Mouse (Mus musculus): ENCODE measurements around the gene Krtap4-7.
"Not testable (repeated sequence)": the region's sequence is repeated elsewhere in the genome, so short reads cannot be mapped to it uniquely, and the experiment has no call there.

The Krtap4-7 gene

GRCm38 (mm10) chr11:99643635-99644139 is at the start of gene Krtap4-7:
Gene Krtap4-7, minus strand, starts transcription at chr11:99644089.
- DNase-seq (ENCODE audit: low spot score) = not testable (repeated sequence)

GRCm38 (mm10) chr11:99690463-99690862 is 46.6 kb upstream of the Krtap4-7 start, which contains the start of gene Gm14190:
Gene Gm14190, minus strand, starts transcription at chr11:99690740.
- DNase-seq (ENCODE audit: low spot score) = no peak

- not testable (repeated sequence) for DNase-seq (ENCODE audit: low spot score)
Observed at GRCm38 (mm10) chr11:99685235-99685634, 41.3 kb upstream of the Krtap4-7 start.

- DNase-seq (ENCODE audit: low spot score) = no peak
Observed at GRCm38 (mm10) chr11:99683481-99683880, 39.6 kb upstream of the Krtap4-7 start.

- no peak for DNase-seq (ENCODE audit: low spot score)
Observed at GRCm38 (mm10) chr11:99665860-99666259, 22.0 kb upstream of the Krtap4-7 start, which contains the start of gene Krtap4-6. Gene Krtap4-6, minus strand, starts transcription at chr11:99665960.

GRCm38 (mm10) chr11:99662802-99663201 is 18.9 kb upstream of the Krtap4-7 start:
- no peak for DNase-seq (ENCODE audit: low spot score)

GRCm38 (mm10) chr11:99659256-99659655 is 15.4 kb upstream of the Krtap4-7 start:
- no peak for DNase-seq (ENCODE audit: low spot score)

- not testable (repeated sequence) for DNase-seq (ENCODE audit: low spot score)
Observed at GRCm38 (mm10) chr11:99658467-99659010, 14.7 kb upstream of the Krtap4-7 start, which contains the start of gene Gm11563. Gene Gm11563, minus strand, starts transcription at chr11:99658960.

- DNase-seq (ENCODE audit: low spot score) = no peak
Observed at GRCm38 (mm10) chr11:99657051-99657450, 13.2 kb upstream of the Krtap4-7 start.

GRCm38 (mm10) chr11:99650136-99650535 is 6.2 kb upstream of the Krtap4-7 start, which contains the start of gene Gm11555:
Gene Gm11555, minus strand, starts transcription at chr11:99650236.
- no peak for DNase-seq (ENCODE audit: low spot score)

- DNase-seq (ENCODE audit: low spot score) = no peak
Observed at GRCm38 (mm10) chr11:99646444-99646843, 2.6 kb upstream of the Krtap4-7 start.

GRCm38 (mm10) chr11:99644351-99644750 is 462 bp upstream of the Krtap4-7 start:
- no peak for DNase-seq (ENCODE audit: low spot score)

GRCm38 (mm10) chr11:99640926-99641325 is 3.0 kb downstream of the Krtap4-7 start:
- no peak for DNase-seq (ENCODE audit: low spot score)

GRCm38 (mm10) chr11:99637086-99637485 is 6.8 kb downstream of the Krtap4-7 start:
- no peak for DNase-seq (ENCODE audit: low spot score)

GRCm38 (mm10) chr11:99634653-99635134 is 9.2 kb downstream of the Krtap4-7 start, which contains the start of gene Krtap4-2:
Gene Krtap4-2, minus strand, starts transcription at chr11:99635084.
- DNase-seq (ENCODE audit: low spot score) = no peak

GRCm38 (mm10) chr11:99633293-99633692 is 10.6 kb downstream of the Krtap4-7 start:
- no peak for DNase-seq (ENCODE audit: low spot score)

GRCm38 (mm10) chr11:99630890-99631289 is 13.0 kb downstream of the Krtap4-7 start:
- no peak for DNase-seq (ENCODE audit: low spot score)

- DNase-seq (ENCODE audit: low spot score) = no peak
Observed at GRCm38 (mm10) chr11:99628138-99628537, 15.8 kb downstream of the Krtap4-7 start, which contains the start of gene Krtap4-1. Gene Krtap4-1, minus strand, starts transcription at chr11:99628238.

- DNase-seq (ENCODE audit: low spot score) = no peak
Observed at GRCm38 (mm10) chr11:99620335-99620734, 23.6 kb downstream of the Krtap4-7 start, which contains the start of gene Gm11562. Gene Gm11562, minus strand, starts transcription at chr11:99620435.

GRCm38 (mm10) chr11:99614796-99615363 is 29.0 kb downstream of the Krtap4-7 start, which contains the start of gene Krtap2-4:
Gene Krtap2-4, minus strand, starts transcription at chr11:99614846.
- no peak for DNase-seq (ENCODE audit: low spot score)

GRCm38 (mm10) chr11:99610089-99610488 is 33.8 kb downstream of the Krtap4-7 start, which contains the start of gene Gm11937:
Gene Gm11937, minus strand, starts transcription at chr11:99610189.
- DNase-seq (ENCODE audit: low spot score) = not testable (repeated sequence)

- no peak for DNase-seq (ENCODE audit: low spot score)
Observed at GRCm38 (mm10) chr11:99609126-99609525, 34.8 kb downstream of the Krtap4-7 start.

- DNase-seq (ENCODE audit: low spot score) = not testable (repeated sequence)
Observed at GRCm38 (mm10) chr11:99603208-99603607, 40.7 kb downstream of the Krtap4-7 start, which contains the start of gene Gm11938. Gene Gm11938, minus strand, starts transcription at chr11:99603308.
